In the genomic region with DNA sequence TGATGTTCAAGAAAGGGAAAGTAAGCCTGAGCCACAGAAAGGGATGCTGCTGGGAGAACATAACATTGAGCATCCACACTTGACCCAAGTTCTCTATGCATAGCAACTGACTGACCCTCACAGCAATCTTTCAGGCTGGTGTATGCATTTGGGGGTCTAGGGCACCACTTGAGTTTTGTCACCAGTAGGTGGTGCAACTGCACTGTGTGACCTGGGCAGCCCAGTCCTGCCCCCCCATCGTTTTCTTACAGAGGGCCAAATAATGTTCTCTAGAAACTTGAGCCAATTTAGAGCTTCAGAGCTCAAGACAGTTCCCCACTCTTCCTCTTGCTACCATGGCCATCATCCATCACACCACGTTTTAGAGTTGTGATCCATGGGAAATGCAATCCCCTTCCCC, we compare ENCODE assay signal across 14 mouse cellular contexts. TPM values are rescaled to one million over a fixed set of nuclear protein-coding genes. Genes with fewer than 3 reads are reported as not detected.
DNase-seq lines count a peak whose midpoint lies in the region; ATAC-seq and TF ChIP-seq lines count a peak whose summit lies in the region.
"Had no signal": no experiment of that assay in that cellular context is flagged by ENCODE, and none has a peak within 500 bp of the region (broad histone marks: within the 10 kb centered on the region; RNA-seq: fewer than 3 reads in every experiment).

No protein-coding gene starts in this region.

- no peak overlapping the region for H3K9ac ChIP-seq in kidney, embryonic 14.5 days (ENCODE audit: low read depth, low read length)
- H3K9ac ChIP-seq in lung, embryonic 16.5 days (ENCODE audit: low read length), result no peak overlapping the region
- H3K9ac ChIP-seq: forebrain, embryonic 13.5 days had no signal

- ATAC-seq in kidney, embryonic 14.5 days (ENCODE audit: low FRiP score, low TSS enrichment), result no peak
- ATAC-seq in lung, embryonic 16.5 days (ENCODE audit: low read depth), result peak; percentile 21; the same call in 1 of the 2 replicates
- ATAC-seq: CD4-positive, CD25-positive, alpha-beta regulatory T cell, adult 4 months; forebrain, embryonic 13.5 days had no signal

- peaks cover 30% of the 10 kb centered on the region for H3K36me3 ChIP-seq in kidney, embryonic 14.5 days (ENCODE audit: control insufficient read depth, insufficient read depth, low read length)
- H3K36me3 ChIP-seq in E14TG2a.4 (ENCODE audit: insufficient read depth, low read length), result 0 out of 2 replicates have a peak, but pooled peaks cover 13% of the 10 kb centered on the region
- H3K36me3 ChIP-seq in lung, embryonic 16.5 days (ENCODE audit: control insufficient read depth, insufficient read depth, low read length), result peaks cover 26% of the 10 kb centered on the region
- H3K36me3 ChIP-seq in limb, embryonic 10.5 days, result peaks cover 56% of the 10 kb centered on the region

- WGBS in kidney, embryonic 14.5 days, result 33% methylated on average over 2 of the region's 2 CpGs
- 25% methylated on average over 2 of the region's 2 CpGs for WGBS in lung, embryonic 16.5 days
- 41% methylated on average over 2 of the region's 2 CpGs for WGBS in limb, embryonic 10.5 days

- peak; percentile 16; the same call in 1 of the 2 replicates for TF ChIP-seq CTCF in E14TG2a.4 (conservative IDR thresholded peaks at IDR 0.05; ENCODE audit: low read length)

- H3K4me2 ChIP-seq in kidney, embryonic 14.5 days (replicated peaks; ENCODE audit: low read depth, low read length), result no peak overlapping the region
- H3K4me2 ChIP-seq in lung, embryonic 16.5 days (ENCODE audit: low read depth, low read length), result no peak overlapping the region
- H3K4me2 ChIP-seq: forebrain, embryonic 13.5 days; heart, embryonic 11.5 days had no signal

- H3K9me3 ChIP-seq in kidney, embryonic 14.5 days (ENCODE audit: control insufficient read depth, low read length), result no peaks in the 10 kb centered on the region
- peaks cover 12% of the 10 kb centered on the region for H3K9me3 ChIP-seq in E14TG2a.4 (ENCODE audit: low read length)
- H3K9me3 ChIP-seq in lung, embryonic 16.5 days (ENCODE audit: control insufficient read depth, low read length), result no peaks in the 10 kb centered on the region
- H3K9me3 ChIP-seq in limb, embryonic 10.5 days (replicated peaks), result no peaks in the 10 kb centered on the region

- no peak overlapping the region for H3K27ac ChIP-seq in kidney, embryonic 14.5 days (ENCODE audit: low read depth, low read length)
- no peak overlapping the region for H3K27ac ChIP-seq in lung, embryonic 16.5 days (ENCODE audit: low read length)
- no peak overlapping the region for H3K27ac ChIP-seq in limb, embryonic 10.5 days
- H3K27ac ChIP-seq: forebrain, embryonic 13.5 days; macrophage had no signal

- no peak overlapping the region for H3K4me3 ChIP-seq in kidney, embryonic 14.5 days (ENCODE audit: low read length)
- H3K4me3 ChIP-seq in E14TG2a.4 (replicated peaks; ENCODE audit: low read length), result no peak overlapping the region
- no peak overlapping the region for H3K4me3 ChIP-seq in lung, embryonic 16.5 days (ENCODE audit: low read length)
- H3K4me3 ChIP-seq in limb, embryonic 10.5 days, result no peak overlapping the region
- H3K4me3 ChIP-seq: forebrain, embryonic 13.5 days; myocyte had no signal

- peak; percentile 10 for DNase-seq in embryo, embryonic 10 days (ENCODE audit: low spot score)
- DNase-seq in embryo, embryonic 9.5 days (ENCODE audit: extremely low spot score), result no peak
- DNase-seq in kidney, postnatal 10 days, result peak; percentile 34
- no peak for DNase-seq in c-Kit-positive CD71-positive TER-119-positive erythroid progenitor cells, embryonic 14.5 days (ENCODE audit: low spot score)
- no peak for DNase-seq in limb, embryonic 10.5 days (ENCODE audit: low spot score)
- DNase-seq: adrenal gland, postnatal 25 days had no signal

- H3K4me1 ChIP-seq in kidney, embryonic 14.5 days (ENCODE audit: control insufficient read depth, insufficient read depth, low read length), result no peaks in the 10 kb centered on the region
- peaks cover 12% of the 10 kb centered on the region for H3K4me1 ChIP-seq in E14TG2a.4 (replicated peaks; ENCODE audit: low read depth, low read length)
- H3K4me1 ChIP-seq in lung, embryonic 16.5 days (replicated peaks; ENCODE audit: control insufficient read depth, insufficient read depth, low read length), result no peaks in the 10 kb centered on the region
- no peaks in the 10 kb centered on the region for H3K4me1 ChIP-seq in limb, embryonic 10.5 days
- H3K4me1 ChIP-seq: forebrain, embryonic 13.5 days had no signal

- no peaks in the 10 kb centered on the region for H3K27me3 ChIP-seq in kidney, embryonic 14.5 days (ENCODE audit: control insufficient read depth, insufficient read depth, low read length)
- H3K27me3 ChIP-seq in E14TG2a.4 (ENCODE audit: insufficient read depth, low read length), result no peaks in the 10 kb centered on the region
- H3K27me3 ChIP-seq in lung, embryonic 16.5 days (ENCODE audit: control insufficient read depth, insufficient read depth, low read depth, low read length), result no peaks in the 10 kb centered on the region
- no peaks in the 10 kb centered on the region for H3K27me3 ChIP-seq in limb, embryonic 10.5 days (ENCODE audit: low read depth, poor library complexity, severe bottlenecking)
- H3K27me3 ChIP-seq: forebrain, embryonic 13.5 days had no signal

RNA-seq across cellular contexts. Expression of gene Dzip1l, which starts 42.3 kb away (rescaled TPM):
- polyA plus RNA-seq in kidney, embryonic 14.5 days (2014; fragmentation: Nextera tagmentation; extraction: Ambion mirVana), result 10.7 and 23.0 TPM in 2 replicates
- polyA plus RNA-seq in lung, embryonic 16.5 days (2015; fragmentation: Nextera tagmentation; extraction: Ambion mirVana), result 30.4 and 36.5 TPM in 2 replicates
- 29.9 and 30.1 TPM in 2 replicates for polyA plus RNA-seq in limb, embryonic 10.5 days (2016; fragmentation: Nextera tagmentation; extraction: Ambion mirVana)
- polyA plus RNA-seq: CD4-positive, CD25-positive, alpha-beta regulatory T cell, adult 4 months; macrophage had no signal

RNA-seq across cellular contexts. Expression of gene Cldn18, which starts 45.5 kb away (rescaled TPM):
- not detected in 2 replicates for polyA plus RNA-seq in kidney, embryonic 14.5 days (2014; fragmentation: Nextera tagmentation; extraction: Ambion mirVana)
- polyA plus RNA-seq in lung, embryonic 16.5 days (2015; fragmentation: Nextera tagmentation; extraction: Ambion mirVana), result 431 and 463 TPM in 2 replicates
- not detected in 2 replicates for polyA plus RNA-seq in limb, embryonic 10.5 days (2016; fragmentation: Nextera tagmentation; extraction: Ambion mirVana)
- polyA plus RNA-seq: CD4-positive, CD25-positive, alpha-beta regulatory T cell, adult 4 months; forebrain, embryonic 13.5 days; macrophage; myocyte had no signal

RNA-seq across cellular contexts. Expression of gene A4gnt, which starts 59.3 kb away (rescaled TPM):
- 0.07 TPM in 1 of 2 replicates, not detected in the other for polyA plus RNA-seq in kidney, embryonic 14.5 days (2014; fragmentation: Nextera tagmentation; extraction: Ambion mirVana)
- polyA plus RNA-seq in lung, embryonic 16.5 days (2015; fragmentation: Nextera tagmentation; extraction: Ambion mirVana), result not detected in 2 replicates
- not detected in 2 replicates for polyA plus RNA-seq in limb, embryonic 10.5 days (2016; fragmentation: Nextera tagmentation; extraction: Ambion mirVana)
- polyA plus RNA-seq: CD4-positive, CD25-positive, alpha-beta regulatory T cell, adult 4 months; forebrain, embryonic 13.5 days; heart, embryonic 11.5 days; macrophage; myocyte had no signal

Comparison
In these comparisons a context has a peak if more than half of its experiments do, and no peak if none do; other contexts are left out.
1. DNase-seq: peak in embryo, embryonic 10 days (single experiment) and kidney, postnatal 10 days (single experiment); none in embryo, embryonic 9.5 days (single experiment), c-Kit-positive CD71-positive TER-119-positive erythroid progenitor cells, embryonic 14.5 days (single experiment) and limb, embryonic 10.5 days (single experiment).
2. RNA of gene Cldn18, which starts 45.5 kb away (polyA plus RNA-seq): 431 to 463 TPM in lung, embryonic 16.5 days; not detected in kidney, embryonic 14.5 days and not detected in limb, embryonic 10.5 days; every median in the first group is over 100 times any median in the second.